11 mouse cellular contexts compared by ENCODE assay signal in genomic region chr11:114628032-114628431, GRCm38 (mm10). TPM values are rescaled to one million over a fixed set of nuclear protein-coding genes. Genes with fewer than 3 reads are reported as not detected.
A peak's percentile ranks its signal among the peaks of the same experiment; 100 is the strongest.
DNase-seq lines count a peak whose midpoint lies in the region; ATAC-seq and TF ChIP-seq lines count a peak whose summit lies in the region.
"Had no signal": no experiment of that assay in that cellular context is flagged by ENCODE, and none has a peak within 500 bp of the region (broad histone marks: within the 10 kb centered on the region; RNA-seq: fewer than 3 reads in every experiment).

No protein-coding gene starts in this region.

- no peak; the same call in 1 of the 2 replicates for TF ChIP-seq CTCF in testis, adult 2 months (IDR thresholded peaks at IDR 0.05; ENCODE audit: control insufficient read depth, insufficient read depth, insufficient replicate concordance, low read depth, low read length)
- TF ChIP-seq CTCF in stomach, postnatal 0 days (IDR thresholded peaks at IDR 0.05; ENCODE audit: low read depth): peak; percentile 60

- H3K9me3 ChIP-seq in kidney, embryonic 14.5 days (ENCODE audit: control insufficient read depth, low read length): no peaks in the 10 kb centered on the region
- H3K9me3 ChIP-seq in stomach, postnatal 0 days (ENCODE audit: control insufficient read depth, low read length): peaks cover 2% of the 10 kb centered on the region; the same call in 1 of the 2 replicates
- H3K9me3 ChIP-seq: embryonic facial prominence, embryonic 15.5 days had no signal

- no peak overlapping the region for H3K4me2 ChIP-seq in kidney, embryonic 14.5 days (replicated peaks; ENCODE audit: low read depth, low read length)
- no peak overlapping the region for H3K4me2 ChIP-seq in stomach, postnatal 0 days (replicated peaks; ENCODE audit: low read depth)
- H3K4me2 ChIP-seq: embryonic facial prominence, embryonic 15.5 days; hindbrain, embryonic 14.5 days had no signal

- H3K4me3 ChIP-seq in kidney, embryonic 14.5 days (ENCODE audit: low read length): no peak overlapping the region
- peak overlapping the region; percentile 46 for H3K4me3 ChIP-seq in testis, adult 2 months (ENCODE audit: control insufficient read depth, low read depth, low read length)
- H3K4me3 ChIP-seq in stomach, postnatal 0 days (ENCODE audit: low read depth, low read length): no peak overlapping the region
- H3K4me3 ChIP-seq: embryonic facial prominence, embryonic 15.5 days had no signal

- no peak for ATAC-seq in kidney, embryonic 14.5 days (ENCODE audit: low FRiP score, low TSS enrichment)
- ATAC-seq in stomach, postnatal 0 days (ENCODE audit: low FRiP score, low TSS enrichment): no peak

- TF ChIP-seq EP300 in stomach, postnatal 0 days (optimal IDR thresholded peaks at IDR 0.05): no peak

- no peak for TF ChIP-seq POLR2A in testis, adult 2 months (IDR thresholded peaks at IDR 0.05; ENCODE audit: control insufficient read depth, low read depth, low read length)

- H3K36me3 ChIP-seq in kidney, embryonic 14.5 days (ENCODE audit: control insufficient read depth, insufficient read depth, low read length): no peaks in the 10 kb centered on the region
- no peaks in the 10 kb centered on the region for H3K36me3 ChIP-seq in testis, adult 2 months (ENCODE audit: control insufficient read depth, insufficient read depth, low read length)
- no peaks in the 10 kb centered on the region for H3K36me3 ChIP-seq in stomach, postnatal 0 days (ENCODE audit: control insufficient read depth, insufficient read depth, low read length)
- H3K36me3 ChIP-seq: embryonic facial prominence, embryonic 15.5 days had no signal

- DNase-seq in kidney, adult 8-10 months: peak; percentile 6 to 9
- no peak for DNase-seq in testis, postnatal 10 days (ENCODE audit: low spot score)
- peak; percentile 84 for DNase-seq in ZHBTc4 (ENCODE audit: low read depth, low spot score)
- DNase-seq in stomach, postnatal 0 days (ENCODE audit: low spot score): no peak
- no peak for DNase-seq in layer of hippocampus, adult 18-20 months (ENCODE audit: low spot score in 2 of 2)
- DNase-seq: lung, postnatal 14 days; right cerebral cortex, postnatal 14 days had no signal

- no peak overlapping the region for H3K9ac ChIP-seq in kidney, embryonic 14.5 days (ENCODE audit: low read depth, low read length)
- H3K9ac ChIP-seq in stomach, postnatal 0 days (ENCODE audit: low read length): no peak overlapping the region
- H3K9ac ChIP-seq: embryonic facial prominence, embryonic 15.5 days; hindbrain, embryonic 14.5 days had no signal

- H3K27ac ChIP-seq in kidney, embryonic 14.5 days (ENCODE audit: low read depth, low read length): no peak overlapping the region
- no peak overlapping the region for H3K27ac ChIP-seq in testis, adult 2 months (ENCODE audit: control insufficient read depth, insufficient read depth, low read depth, low read length)
- no peak overlapping the region for H3K27ac ChIP-seq in stomach, postnatal 0 days (replicated peaks)
- H3K27ac ChIP-seq: embryonic facial prominence, embryonic 15.5 days; hindbrain, embryonic 14.5 days had no signal

- no peaks in the 10 kb centered on the region for H3K4me1 ChIP-seq in kidney, embryonic 14.5 days (ENCODE audit: control insufficient read depth, insufficient read depth, low read length)
- peaks cover 10% of the 10 kb centered on the region for H3K4me1 ChIP-seq in testis, adult 2 months (ENCODE audit: control insufficient read depth, insufficient read depth, low read length)
- no peaks in the 10 kb centered on the region for H3K4me1 ChIP-seq in stomach, postnatal 0 days (replicated peaks; ENCODE audit: control insufficient read depth, insufficient read depth)

- WGBS in kidney, embryonic 14.5 days: 77% methylated on average over 12 of the region's 12 CpGs
- WGBS in stomach, postnatal 0 days: 74% methylated on average over 12 of the region's 12 CpGs

- no peaks in the 10 kb centered on the region for H3K27me3 ChIP-seq in kidney, embryonic 14.5 days (ENCODE audit: control insufficient read depth, insufficient read depth, low read length)
- H3K27me3 ChIP-seq in testis, adult 2 months (ENCODE audit: control insufficient read depth, insufficient read depth, low read length): no peaks in the 10 kb centered on the region
- no peaks in the 10 kb centered on the region for H3K27me3 ChIP-seq in stomach, postnatal 0 days (ENCODE audit: control insufficient read depth, insufficient read depth, low read length)
- H3K27me3 ChIP-seq: embryonic facial prominence, embryonic 15.5 days had no signal

RNA-seq across cellular contexts. Expression of gene Rpl38, which starts 40.3 kb away (rescaled TPM):
- 1,061 and 1,397 TPM in 2 replicates for polyA plus RNA-seq in kidney, embryonic 14.5 days (2014; fragmentation: Nextera tagmentation; extraction: Ambion mirVana)
- 600 and 645 TPM in 2 replicates for polyA plus RNA-seq in testis, adult 2 months (2012; rRNA removed)
- polyA plus RNA-seq in stomach, postnatal 0 days (2015; fragmentation: Nextera tagmentation; extraction: Ambion mirVana): 1,058 and 1,265 TPM in 2 replicates
- total RNA-seq in layer of hippocampus, adult 18-20 months (2021): 100 to 1,000 TPM; 925 to 946 TPM

RNA-seq across cellular contexts. Expression of gene Ttyh2, which starts 47.2 kb away (rescaled TPM):
- polyA plus RNA-seq in kidney, embryonic 14.5 days (2014; fragmentation: Nextera tagmentation; extraction: Ambion mirVana): 9.1 and 10.4 TPM in 2 replicates
- polyA plus RNA-seq in testis, adult 2 months (2012; rRNA removed): 13.9 and 15.2 TPM in 2 replicates
- polyA plus RNA-seq in stomach, postnatal 0 days (2015; fragmentation: Nextera tagmentation; extraction: Ambion mirVana): 12.5 and 14.7 TPM in 2 replicates
- total RNA-seq in layer of hippocampus, adult 18-20 months (2021): 10 to 100 TPM; 29.3 to 31.2 TPM

Comparison
In these comparisons a context has a peak if more than half of its experiments do, and no peak if none do; other contexts are left out.
1. DNase-seq: peak in kidney, adult 8-10 months (2 of 2) and ZHBTc4 (single experiment); none in testis, postnatal 10 days (single experiment), stomach, postnatal 0 days (single experiment) and layer of hippocampus, adult 18-20 months (0 of 2).